Mouse (Mus musculus) megakaryocyte-erythroid progenitor cell, adult 5-6 weeks (primary cell): Measurements from ENCODE around the gene Srpk2. TPM values are rescaled to one million over a fixed set of nuclear protein-coding genes. Genes with fewer than 3 reads are reported as not detected.
"Not testable (repeated sequence)": the region's sequence is repeated elsewhere in the genome, so short reads cannot be mapped to it uniquely, and the experiment has no call there.

Experiments
- ATAC-seq: replicated peaks from 2 replicates; pipeline ENCODE4 v1.8.0; 2016; ENCODE audit warnings: mild to moderate bottlenecking, inconsistent platforms; ENCODE audit not compliant: severe bottlenecking, poor library complexity, low FRiP score, low TSS enrichment
- total RNA-seq, 2 experiments: library from RNA; stranded (forward) in 1 of 2; stranded (reverse) in 1 of 2; fragments of 200-1000, 215-1000 nt in 1 of 2; fragments of >200 nt in 1 of 2; fragmentation: Nextera tagmentation in 1 of 2; gene quantifications; 2 replicates each; pipeline ENCODE4 v1.2.3; 2014 to 2017

The Srpk2 gene
- total RNA-seq (2014; fragmentation: Nextera tagmentation), result 14.0 and 18.2 TPM in 2 replicates
- 15.2 and 20.5 TPM in 2 replicates for total RNA-seq (2017)

DNA sequence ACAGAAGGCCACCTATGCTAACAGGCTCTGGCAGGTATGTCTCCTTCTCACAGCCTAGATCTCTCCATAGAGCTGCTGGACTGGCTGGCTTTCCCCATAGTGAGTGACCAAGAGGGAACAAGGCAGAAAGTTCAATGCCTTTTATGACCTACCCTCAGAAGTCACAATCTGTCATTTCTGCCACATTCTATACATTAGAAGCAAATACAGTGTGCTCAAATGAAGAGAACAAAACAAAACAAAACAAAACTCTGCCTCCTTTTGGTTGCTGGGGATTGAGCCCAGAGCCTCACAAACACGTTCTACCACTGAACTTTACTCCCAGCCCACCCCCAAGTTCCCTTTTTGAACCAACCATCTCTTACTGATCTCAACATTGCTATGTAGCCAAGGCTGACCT is at the start of gene Srpk2:
Srpk2 (minus strand) TSS at position 101 of the 400 bp plus-strand sequence.
- ATAC-seq, result no peak

DNA sequence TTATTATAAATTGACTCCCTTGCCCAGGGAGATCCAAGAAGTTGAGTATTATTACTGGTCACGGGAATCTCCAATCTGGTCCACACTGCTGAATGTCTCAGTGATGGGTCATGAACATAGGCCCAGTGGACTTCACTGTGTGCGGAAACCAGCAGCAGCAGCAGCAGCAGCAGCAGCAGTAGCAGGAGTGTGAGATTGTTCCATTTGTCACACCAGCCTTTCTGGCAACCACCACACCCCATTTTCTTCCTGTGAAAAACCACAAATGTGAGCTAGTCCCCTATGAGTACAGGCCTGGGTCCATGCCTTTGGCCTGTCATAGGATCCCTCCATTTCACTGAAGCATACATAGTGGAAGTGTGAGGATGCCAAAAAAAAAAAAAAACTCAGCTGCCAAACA is 37.5 kb upstream of the Srpk2 start:
- no peak for ATAC-seq

DNA sequence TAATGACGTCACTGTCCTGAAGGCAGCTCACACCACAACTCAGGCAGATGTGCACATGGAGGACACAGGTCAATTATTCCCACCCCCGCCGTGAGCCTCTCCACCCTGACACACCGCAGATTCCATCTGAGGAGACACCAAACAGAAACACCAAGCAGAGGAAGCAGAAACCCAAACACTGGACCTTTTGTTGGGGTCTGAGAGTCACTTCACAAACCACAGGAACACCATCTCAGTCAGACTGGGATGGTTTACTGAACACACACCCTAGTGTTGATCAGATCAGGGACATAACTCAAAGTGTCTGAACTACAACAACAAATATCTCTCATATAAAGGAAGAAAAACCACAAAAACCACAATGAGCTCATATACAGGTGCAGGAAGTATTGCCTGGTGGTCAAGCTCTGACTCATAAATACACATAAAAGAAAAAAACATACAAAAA is 34.5 kb upstream of the Srpk2 start:
- peak; percentile 59 for ATAC-seq

DNA sequence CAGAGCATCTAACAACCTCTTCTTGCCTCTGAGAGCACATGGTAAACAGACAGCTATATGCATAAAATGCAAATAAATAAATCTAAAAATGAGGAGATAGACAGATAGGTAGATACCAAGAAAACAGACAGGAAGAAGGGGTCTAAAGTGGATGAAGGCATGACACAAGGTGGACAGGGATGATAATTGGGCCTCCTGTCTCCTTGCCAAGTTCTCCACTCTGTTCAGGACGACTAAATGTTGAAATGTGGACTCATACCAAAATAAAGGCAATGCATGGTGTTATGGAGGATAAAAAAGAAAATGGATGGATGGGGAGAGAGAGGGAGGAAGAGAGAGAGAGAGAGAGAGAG is 33.7 kb upstream of the Srpk2 start:
- ATAC-seq, result no peak

DNA sequence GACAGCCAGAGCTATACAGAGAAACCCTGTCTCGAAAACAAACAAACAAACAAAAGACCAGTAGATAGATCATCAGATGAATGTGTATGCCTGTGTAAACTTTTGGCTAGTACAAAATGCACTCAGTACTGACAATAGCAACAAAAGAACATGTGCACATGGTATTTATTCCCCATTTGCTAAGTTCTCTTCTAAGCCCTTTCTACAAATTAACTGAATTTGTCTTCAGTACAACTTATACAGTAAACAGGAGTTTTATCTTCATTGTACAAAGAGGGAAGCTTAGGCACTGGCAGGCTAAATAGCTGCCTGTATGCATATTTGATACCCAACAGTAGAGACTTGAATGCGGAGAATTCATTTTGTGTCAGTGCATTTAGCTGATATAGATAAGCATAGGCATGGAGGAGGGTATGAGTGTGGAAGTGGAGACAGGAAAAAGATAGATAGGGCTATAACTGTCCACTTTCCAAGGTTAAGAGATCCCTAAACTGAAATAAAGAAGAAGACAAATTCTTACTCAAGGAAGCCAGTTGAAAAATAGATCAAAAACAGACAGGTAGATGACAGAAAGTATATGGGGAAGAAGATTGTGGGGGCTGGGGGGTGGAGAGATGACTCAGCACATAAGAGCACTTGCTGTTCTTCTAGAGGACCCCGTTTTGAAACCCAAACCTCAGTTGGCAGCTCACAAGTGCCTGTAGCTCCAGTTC is 33.2 kb upstream of the Srpk2 start:
- ATAC-seq, result peak; percentile 27; the same call in 1 of the 2 replicates

DNA sequence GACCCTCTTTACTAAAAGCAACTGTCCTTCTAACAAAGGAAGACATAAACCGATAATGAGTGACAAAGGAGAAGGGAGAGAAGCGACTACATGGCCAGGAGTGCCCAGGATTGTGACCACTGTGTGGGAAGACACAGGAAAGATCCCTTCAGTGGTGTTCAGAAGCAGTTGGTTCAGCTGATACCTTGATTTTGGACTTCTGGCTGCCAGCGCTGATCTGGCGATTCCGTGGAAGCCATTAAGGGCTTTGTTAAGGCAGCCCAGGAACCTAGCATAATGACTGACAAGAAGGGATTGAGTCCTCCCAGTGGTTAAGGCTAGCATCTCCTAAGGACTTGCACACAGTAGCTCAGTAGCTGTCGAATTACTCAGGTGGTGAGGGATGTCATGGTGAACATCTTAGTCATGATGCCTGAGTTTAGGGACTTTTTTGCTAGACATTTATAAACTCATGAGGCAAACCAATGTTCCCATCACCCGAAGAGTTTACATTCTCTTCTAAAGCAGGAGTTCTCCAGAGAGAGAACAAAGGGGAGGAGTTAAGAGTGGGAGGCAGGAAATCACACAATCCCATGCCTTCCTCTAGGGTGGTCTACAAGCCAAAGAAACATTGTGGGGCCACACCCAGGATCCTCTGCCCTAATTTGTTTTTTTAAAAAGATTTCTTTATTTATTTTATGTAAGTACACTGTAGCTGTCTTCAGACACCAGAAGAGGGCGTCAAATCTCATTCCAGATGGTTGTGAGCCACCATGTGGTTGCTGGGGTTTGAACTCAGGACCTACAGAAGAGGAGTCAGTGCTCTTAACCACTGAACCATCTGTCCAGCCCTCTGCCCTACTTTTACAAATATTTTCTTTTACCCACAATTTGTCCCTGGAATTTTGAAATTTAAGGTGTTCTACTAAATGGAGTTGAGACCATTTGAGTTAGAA is 29.3 kb upstream of the Srpk2 start:
- no peak for ATAC-seq

DNA sequence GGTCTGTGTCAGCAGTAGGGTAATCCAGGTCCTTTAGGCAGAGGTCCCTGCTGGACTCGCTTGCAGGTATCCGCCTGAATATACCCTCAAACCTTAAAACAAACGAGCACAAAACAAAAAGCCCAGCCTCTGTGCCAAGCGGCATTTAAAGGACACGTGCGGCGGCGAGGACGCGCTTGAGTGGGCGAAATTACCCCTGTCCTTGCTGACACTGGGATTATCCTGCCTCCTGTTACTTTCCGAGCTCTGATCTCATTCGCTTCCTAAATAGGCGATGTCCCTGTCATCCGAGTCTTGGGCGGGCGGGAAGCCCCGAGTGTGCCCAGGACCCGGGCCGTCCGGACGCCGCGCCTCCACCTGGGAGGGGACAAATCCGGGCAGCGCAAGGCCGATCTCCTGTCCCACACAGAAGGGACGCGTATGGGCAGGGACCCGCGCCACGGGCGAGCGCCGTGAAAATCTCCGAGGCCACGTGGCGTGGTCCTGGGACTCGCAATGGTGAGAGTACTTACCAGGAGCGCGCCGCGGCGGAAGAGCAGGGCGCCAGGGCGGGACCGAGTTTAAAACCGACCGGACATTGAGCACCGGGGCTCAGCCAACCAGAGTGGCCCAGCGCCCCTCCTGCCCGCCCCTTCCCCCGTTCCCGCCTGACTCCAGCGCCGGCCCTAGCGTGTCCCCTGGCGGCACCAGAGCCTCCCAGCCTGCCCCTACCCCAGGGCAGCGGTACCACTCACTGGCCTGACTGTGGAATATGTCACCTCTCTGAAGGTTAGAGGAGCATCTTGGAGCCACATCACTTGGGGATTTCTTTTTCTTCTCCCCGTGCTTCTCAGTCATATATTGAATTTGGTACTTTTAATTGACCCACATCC is 27.9 kb upstream of the Srpk2 start:
- ATAC-seq, result peak; percentile 95

DNA sequence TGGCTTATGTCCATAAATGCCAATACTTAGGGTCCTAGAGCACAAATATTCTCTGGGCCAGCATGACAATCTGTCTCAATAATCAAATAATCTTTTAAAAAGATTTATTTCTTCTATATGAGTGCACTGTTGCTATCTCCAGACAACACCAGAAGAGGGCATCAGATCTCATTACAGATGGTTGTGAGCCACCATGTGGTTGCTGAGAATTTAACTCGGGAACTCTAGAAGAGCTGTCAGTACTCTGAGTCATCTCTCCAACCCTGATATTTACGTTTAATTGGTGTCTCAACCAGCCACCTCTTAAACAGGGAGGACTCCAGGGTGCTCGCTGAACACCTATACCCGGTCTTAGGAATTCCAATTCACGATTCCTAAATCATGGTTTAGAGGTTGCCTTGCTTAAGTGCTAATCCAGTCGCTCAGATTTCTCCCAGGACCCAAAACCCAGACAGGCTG is 27.3 kb upstream of the Srpk2 start:
- ATAC-seq, result peak; percentile 7; the same call in 1 of the 2 replicates

DNA sequence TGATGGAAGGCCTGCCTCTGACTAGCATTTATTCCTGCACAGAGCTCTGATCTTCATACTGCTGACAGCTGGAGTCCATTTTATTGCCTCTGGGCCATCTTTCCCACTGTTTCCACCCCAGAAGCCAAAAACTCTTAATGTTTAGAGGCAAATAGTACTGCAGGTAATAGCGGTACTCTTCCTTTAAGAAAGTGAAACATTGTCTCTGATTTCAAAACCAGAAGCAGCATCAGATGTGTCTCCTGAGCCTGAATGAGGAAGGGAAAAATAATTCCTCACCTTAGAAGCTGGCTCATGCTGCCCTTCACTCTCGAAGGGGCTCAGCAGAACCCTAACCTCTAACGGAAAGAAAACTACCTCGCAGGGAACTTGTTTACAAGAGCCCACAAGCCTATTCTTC is 26.8 kb upstream of the Srpk2 start:
- no peak for ATAC-seq

DNA sequence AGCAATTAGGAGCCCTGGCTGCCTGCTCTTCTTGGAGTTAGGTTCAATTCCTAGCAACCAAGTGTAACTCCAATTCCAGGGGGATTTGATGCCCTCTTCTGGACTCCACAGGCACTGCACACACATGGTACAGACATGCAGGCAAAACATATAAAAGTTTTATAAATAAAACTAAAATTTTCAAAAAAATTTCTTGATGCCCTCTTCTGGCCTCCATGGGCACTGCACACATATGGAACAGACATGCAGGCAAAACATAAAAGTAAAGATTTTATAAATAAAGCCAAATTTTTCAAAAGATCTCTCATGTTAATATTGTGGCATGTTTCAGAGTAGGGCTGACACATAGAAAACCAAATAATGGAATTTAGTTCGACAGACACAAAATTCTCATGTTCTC is 25.2 kb upstream of the Srpk2 start:
- no peak for ATAC-seq

DNA sequence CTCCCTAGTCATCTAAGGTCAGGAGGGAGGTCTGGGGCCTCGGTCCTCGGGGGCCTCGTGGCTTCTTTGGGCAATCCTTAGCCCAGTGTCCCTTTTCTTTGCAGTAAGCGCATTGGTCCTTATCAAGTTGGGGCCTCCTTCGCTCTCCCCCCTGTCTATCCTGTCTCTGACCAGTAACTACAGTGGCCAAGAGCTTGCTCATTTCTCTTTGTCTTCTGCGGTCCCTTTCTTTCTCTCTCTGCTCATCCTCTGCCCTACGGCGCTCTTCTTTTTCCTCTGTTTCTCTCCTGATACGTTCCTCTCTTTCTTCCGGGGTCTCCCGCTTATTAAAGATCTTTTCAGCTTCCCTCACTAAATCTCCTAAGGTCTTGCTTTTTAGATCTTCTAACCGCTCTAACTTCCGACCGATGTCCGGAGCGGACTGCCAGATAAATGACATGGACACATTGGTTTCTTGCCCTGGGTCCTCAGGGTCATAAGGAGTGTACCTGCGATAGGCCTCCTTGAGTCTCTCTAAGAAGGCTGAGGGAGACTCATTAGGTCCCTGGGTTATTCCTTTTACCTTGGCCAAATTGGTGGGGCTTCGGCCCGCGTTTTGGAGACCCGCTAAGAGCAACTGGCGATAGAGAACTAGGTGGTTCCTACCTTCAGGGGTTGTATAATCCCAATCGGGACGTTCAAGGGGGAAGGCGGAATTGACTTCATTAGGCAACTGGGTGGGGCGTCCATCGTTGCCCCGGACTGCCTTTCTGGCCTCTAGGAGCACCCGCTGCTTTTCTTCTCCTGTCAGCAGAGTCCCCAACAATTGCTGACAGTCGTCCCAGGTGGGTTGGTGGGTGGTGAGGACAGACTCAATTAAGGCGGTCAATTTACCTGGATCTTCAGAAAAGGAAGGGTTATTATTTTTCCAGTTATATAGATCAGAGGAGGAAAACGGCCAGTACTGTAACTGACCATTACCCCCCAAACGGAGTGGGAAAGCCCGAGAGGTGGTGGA is 22.5 kb upstream of the Srpk2 start:
- not testable (repeated sequence) for ATAC-seq

DNA sequence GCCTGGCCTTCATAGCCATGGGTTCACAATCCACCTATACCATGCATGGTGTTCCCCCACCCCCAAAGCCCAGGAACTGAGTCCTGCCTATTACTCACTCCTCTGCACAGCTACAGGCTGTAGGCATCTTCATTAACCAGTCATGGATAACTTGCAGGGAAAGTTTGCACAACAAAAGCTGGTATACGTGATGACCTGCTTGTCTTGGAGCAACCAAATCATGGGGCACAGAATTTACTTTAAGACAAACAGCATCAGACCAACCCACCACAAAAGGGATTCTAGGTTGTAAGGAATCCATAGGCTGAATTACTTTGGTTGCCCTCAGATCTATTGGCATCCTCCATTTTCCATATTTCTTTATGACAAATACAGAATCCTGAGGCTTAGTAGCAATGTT is 13.0 kb upstream of the Srpk2 start:
- no peak for ATAC-seq

DNA sequence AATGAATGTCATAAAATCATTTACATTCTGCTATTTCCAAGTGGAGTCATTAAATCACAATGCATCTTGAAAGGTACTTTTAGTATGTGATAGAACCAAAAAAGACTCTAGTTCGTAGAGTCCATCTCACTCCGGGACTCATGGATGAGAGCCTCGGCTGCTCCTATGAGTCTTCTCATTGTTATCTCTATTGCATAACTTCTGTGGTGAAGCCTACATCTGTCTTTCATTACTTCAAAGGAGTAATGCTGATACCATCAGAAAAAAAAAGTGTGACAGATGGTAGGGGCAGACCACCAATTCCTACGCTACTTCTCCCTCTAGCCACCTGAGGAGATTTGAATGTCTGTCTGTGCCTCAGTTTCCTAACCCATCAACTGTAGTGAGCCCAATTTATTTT is 986 bp downstream of the Srpk2 start:
- no peak for ATAC-seq

DNA sequence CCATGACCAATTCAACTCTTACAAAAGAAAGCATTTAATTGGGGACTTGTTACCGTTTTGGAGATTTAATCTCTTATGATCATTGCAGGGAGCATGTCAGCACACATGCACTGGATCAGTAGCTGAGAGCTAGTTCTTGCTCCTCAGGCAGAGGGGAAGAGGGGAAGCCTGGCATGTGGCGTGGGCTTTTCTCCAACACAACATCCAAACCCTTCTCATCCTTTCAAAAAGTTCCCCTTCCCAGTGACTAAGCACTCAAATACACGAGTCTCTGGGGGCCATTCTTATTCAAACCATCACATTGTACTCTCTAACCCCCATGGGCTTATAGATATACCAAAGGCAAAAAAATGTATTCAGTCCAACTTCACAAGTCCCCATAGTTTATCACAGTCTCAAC is 5.4 kb downstream of the Srpk2 start:
- ATAC-seq, result no peak

DNA sequence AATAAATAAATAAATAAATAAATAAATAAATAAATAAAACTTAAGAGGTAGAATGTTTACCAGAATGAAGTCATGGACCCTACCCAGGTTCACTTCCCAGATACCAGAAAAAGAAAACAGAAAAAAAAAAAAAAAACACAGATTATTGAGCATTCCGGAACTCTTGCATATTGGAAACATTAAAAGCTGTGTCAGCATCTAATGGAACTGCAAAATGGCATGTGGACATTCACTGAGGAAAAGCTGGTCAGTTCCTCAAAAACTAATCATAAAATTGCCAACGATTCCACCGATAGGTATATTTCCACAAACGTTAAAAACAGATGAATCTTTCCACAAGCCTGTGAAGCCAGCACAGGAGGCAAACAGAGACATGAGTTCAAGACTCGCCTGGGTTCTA is 6.5 kb downstream of the Srpk2 start:
- no peak for ATAC-seq

DNA sequence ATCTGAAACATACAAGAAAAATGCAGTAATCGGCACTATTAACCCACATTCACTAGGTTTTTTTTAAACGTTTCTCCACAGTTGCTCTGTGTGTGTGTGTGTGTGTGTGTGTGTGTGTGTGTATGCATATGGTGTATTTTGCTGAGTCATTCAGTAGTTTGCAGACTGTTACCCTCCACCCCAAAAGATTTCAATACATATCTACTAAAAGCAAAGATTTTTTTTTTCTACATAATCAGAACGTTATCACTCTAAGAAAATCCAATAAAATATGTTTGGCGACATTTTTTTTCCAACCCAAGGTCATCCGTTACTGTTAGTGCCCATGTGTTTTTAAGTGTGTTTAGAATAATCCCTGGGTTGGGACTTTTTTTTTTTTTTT is 7.4 kb downstream of the Srpk2 start:
- ATAC-seq, result no peak

DNA sequence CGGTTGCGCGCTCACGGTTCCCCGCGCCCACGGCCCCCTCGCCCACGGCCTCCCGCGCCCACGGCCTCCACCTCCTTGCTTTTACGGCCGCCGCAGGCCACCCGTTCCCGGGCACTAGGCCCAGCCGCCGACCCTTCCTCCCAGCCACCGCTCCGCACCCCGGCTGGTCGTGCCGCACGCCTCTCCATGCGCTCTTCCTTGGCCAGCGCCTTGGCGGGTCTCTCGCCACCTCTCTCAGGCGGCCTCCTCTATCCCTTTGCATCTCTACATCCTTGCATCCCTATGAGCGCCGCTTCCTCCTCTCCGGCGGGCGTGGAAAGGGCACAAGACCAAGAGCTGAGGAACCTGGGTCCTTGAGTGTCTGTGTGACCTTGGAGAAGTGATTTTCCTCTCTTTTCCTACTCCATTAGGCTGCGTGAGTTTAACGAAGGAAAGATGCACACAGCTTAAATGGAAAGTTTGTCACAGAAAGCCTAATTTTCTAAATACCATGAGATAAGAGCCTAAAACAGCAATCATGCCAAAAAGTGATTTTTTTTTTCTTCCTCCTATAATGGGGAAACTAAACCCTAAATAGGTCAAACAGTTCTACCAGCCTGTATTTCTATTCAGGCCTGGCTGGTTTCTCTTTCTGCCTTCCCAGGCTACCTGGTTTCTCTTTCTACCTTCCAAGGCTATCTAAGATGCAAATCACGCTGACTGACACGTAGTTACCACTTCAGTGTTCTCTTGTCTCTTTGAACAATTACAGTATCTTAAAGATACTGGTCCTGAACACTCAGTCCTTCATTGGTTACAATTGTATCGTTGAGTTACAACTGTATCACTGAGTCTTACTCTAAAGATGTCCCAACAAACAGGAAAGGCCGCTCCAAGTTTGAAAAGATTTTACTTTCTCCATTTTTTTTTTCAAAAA is 8.0 kb downstream of the Srpk2 start:
- no peak; the same call in 1 of the 2 replicates for ATAC-seq
